Mouse (Mus musculus): ENCODE results near the gene Macrod2.

GRCm38 (mm10) chr2:141217490-141217889 is 822.4 kb downstream of the Macrod2 start:
- TF ChIP-seq POLR2A (IDR thresholded peaks at IDR 0.05; ENCODE audit: extremely low read depth, insufficient read depth, low read length) (no peak), CTCF (IDR thresholded peaks at IDR 0.05; ENCODE audit: low read depth, low read length) (no peak)
